Mouse (Mus musculus) hindbrain, embryonic 12.5 days (tissue): ENCODE measurements around the gene Per1. TPM values are rescaled to one million over a fixed set of nuclear protein-coding genes. Genes with fewer than 3 reads are reported as not detected.
A peak's percentile ranks its signal among the peaks of the same experiment; 100 is the strongest.

Experiments used
- ATAC-seq: fragments of 200-750 bp; cut with Nextera tagmentation; 2 replicates; pipeline ENCODE4 v1.8.0; 2017; ENCODE audit warnings: moderate TSS enrichment; ENCODE audit not compliant: low FRiP score
- H3K27ac ChIP-seq: fragments of 300-500 bp; sonication (generic); 2 replicates; pipeline ENCODE4 v1.5.1; 2016; ENCODE audit warnings: mild to moderate bottlenecking
- H3K27me3 ChIP-seq: fragments of 300-500 bp; sonication (generic); 2 replicates; pipeline ENCODE4 v1.6.1; 2016; ENCODE audit warnings: mild to moderate bottlenecking
- H3K36me3 ChIP-seq: fragments of 300-500 bp; sonication (generic); 2 replicates; pipeline ENCODE4 v1.6.1; 2016; ENCODE audit warnings: mild to moderate bottlenecking
- H3K4me1 ChIP-seq: fragments of 300-500 bp; sonication (generic); 2 replicates; pipeline ENCODE4 v1.6.1; 2016
- H3K4me2 ChIP-seq: fragments of 300-500 bp; sonication (generic); replicated peaks from 2 replicates; pipeline ENCODE4 v1.6.1; 2016; ENCODE audit warnings: mild to moderate bottlenecking
- H3K4me3 ChIP-seq: fragments of 300-500 bp; sonication (generic); 2 replicates; pipeline ENCODE4 v1.5.1; 2016; ENCODE audit warnings: mild to moderate bottlenecking
- H3K9ac ChIP-seq: fragments of 300-500 bp; sonication (generic); 2 replicates; pipeline ENCODE4 v1.6.1; 2016; ENCODE audit warnings: mild to moderate bottlenecking, moderate library complexity
- H3K9me3 ChIP-seq: fragments of 300-500 bp; sonication (generic); replicated peaks from 2 replicates; pipeline ENCODE4 v1.6.1; 2016; ENCODE audit warnings: mild to moderate bottlenecking
- WGBS: fragments of 180-500 bp; shearing (Covaris S2); methylation state at CpG from one replicate; pipeline ENCODE4 v1.1.7; 2016; 5-methylcytosine and 5-hydroxymethylcytosine counted together
- polyA plus RNA-seq: library from polyadenylated mRNA; unstranded; fragments of >200 nt; fragmentation: Nextera tagmentation; extraction: Ambion mirVana; gene quantifications from 2 replicates; pipeline ENCODE4 v1.2.1, GENCODE M21; 2016

Per1 gene
- polyA plus RNA-seq, 1 experiment from 2014 or later: 9.8 TPM

DNA sequence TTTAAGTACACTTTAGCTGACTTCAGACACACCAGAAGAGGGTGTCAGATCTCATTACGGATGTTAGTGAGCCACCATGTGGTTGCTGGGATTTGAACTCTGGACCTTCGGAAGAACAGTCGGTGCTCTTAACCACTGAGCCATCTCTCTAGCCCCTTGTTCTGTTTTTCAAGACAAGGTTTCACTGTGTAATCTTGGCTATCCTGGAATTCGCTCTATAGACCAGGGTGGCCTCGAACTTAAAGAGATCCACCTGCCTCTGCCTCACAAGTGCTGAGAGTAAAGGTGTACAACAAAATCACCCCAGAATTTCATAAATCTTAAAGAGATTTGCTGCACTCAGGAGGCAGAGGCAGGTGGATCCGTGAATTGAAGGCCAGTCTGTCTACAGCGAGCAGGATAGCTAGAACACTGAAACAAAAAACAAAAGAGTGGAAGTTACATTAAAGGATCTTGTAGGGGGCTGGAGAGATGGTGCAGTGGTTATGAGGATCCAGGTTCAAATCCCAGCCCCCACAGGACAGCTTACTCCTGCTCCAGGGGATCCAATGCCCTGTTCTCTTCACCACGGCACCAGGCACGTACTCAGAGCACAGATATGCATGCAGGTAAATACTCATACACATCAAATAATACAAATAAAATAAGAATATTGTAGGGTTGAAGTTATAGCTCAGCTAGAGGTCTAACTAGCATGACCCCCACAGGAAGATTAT lies 19.1 kb upstream of the Per1 start:
- Histone ChIP-seq H3K27ac (no peak overlapping the region), H3K9me3 (no peaks in the 10 kb centered on the region), H3K27me3 (no peaks in the 10 kb centered on the region), H3K4me2 (no peak overlapping the region), H3K36me3 (no peaks in the 10 kb centered on the region), H3K4me1 (peaks cover 17% of the 10 kb centered on the region), H3K9ac (no peak overlapping the region), H3K4me3 (no peak overlapping the region)
- 53% methylated on average over 9 of the region's 9 CpGs for WGBS
- no peak for ATAC-seq

DNA sequence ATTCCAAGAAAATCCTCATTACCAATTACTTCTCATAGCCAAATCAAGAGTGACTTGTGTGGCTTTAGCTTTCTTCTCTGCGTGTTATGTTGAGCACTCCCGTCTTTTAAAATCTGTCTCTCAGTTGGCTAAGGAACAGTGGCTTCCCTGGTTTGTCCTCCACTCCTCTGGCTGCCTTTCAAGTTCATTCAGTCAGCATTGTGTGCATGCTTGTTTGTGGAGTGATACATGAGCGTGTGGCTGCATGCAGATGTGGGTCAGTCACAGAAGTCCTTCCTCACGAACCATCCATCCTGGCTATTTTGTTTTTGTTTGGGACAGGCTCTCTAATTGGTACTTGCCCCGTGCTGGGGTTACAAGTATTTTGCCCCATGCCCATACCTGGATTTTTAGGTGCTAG lies 18.4 kb upstream of the Per1 start:
- no peaks in the 10 kb centered on the region for H3K27me3 ChIP-seq
- H3K9ac ChIP-seq: no peak overlapping the region
- 68% methylated on average over 5 of the region's 5 CpGs for WGBS
- H3K9me3 ChIP-seq: no peaks in the 10 kb centered on the region
- no peak overlapping the region for H3K4me2 ChIP-seq
- no peaks in the 10 kb centered on the region for H3K36me3 ChIP-seq
- peaks cover 11% of the 10 kb centered on the region for H3K4me1 ChIP-seq
- H3K4me3 ChIP-seq: no peak overlapping the region
- no peak for ATAC-seq
- no peak overlapping the region for H3K27ac ChIP-seq

DNA sequence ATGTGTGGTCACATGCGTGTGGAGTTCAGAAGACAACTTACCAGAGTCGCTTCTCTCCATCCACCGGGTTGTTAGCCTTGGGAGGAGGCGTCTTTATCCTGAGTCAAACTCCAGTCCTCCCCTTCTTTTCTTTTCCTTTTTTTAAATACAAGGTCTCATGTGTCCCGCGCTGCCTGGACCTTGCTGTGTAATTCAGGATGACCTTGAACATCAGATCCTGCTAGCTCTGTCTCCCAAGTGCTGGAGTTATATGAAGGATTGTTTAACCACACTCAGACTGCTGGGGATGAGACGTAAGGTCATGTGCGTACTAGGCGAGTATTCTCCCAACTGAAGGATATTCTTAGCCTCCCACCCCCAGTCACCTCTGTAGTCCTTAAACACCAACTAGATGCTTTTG lies 17.7 kb upstream of the Per1 start:
- H3K9me3 ChIP-seq: no peaks in the 10 kb centered on the region
- ATAC-seq: no peak
- no peak overlapping the region for H3K4me2 ChIP-seq
- H3K9ac ChIP-seq: no peak overlapping the region; the same call in 1 of the 2 replicates
- H3K4me1 ChIP-seq: peaks cover 3% of the 10 kb centered on the region
- H3K4me3 ChIP-seq: no peak overlapping the region
- H3K27me3 ChIP-seq: no peaks in the 10 kb centered on the region
- 83% methylated on average over 9 of the region's 9 CpGs for WGBS
- H3K36me3 ChIP-seq: no peaks in the 10 kb centered on the region
- H3K27ac ChIP-seq: no peak overlapping the region

DNA sequence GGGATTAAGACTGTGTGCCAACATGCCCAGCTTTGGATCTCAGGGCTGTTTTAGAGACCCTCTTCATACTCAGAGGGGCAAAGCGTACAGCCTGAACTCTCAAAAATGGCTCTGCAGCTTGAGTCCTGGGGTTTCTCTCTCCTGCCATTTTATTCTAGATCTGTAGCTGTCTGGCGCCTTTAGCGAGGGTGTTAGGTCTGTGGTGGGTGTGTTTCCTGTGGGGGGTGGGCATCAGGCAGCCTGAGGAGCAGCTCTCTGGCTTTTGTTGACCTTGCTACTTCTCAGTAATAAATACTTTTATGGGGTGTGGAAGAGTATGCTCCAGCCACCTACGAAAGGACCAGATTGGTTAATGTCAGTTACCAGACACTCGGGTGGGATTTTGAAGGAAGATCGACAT lies 17.0 kb upstream of the Per1 start:
- H3K9ac ChIP-seq: no peak overlapping the region
- WGBS: 77% methylated on average over 6 of the region's 6 CpGs
- H3K9me3 ChIP-seq: no peaks in the 10 kb centered on the region
- H3K4me2 ChIP-seq: no peak overlapping the region
- no peak overlapping the region for H3K4me3 ChIP-seq
- no peaks in the 10 kb centered on the region for H3K27me3 ChIP-seq
- ATAC-seq: no peak
- H3K36me3 ChIP-seq: no peaks in the 10 kb centered on the region
- H3K27ac ChIP-seq: no peak overlapping the region
- no peaks in the 10 kb centered on the region; the same call in 1 of the 2 replicates for H3K4me1 ChIP-seq

DNA sequence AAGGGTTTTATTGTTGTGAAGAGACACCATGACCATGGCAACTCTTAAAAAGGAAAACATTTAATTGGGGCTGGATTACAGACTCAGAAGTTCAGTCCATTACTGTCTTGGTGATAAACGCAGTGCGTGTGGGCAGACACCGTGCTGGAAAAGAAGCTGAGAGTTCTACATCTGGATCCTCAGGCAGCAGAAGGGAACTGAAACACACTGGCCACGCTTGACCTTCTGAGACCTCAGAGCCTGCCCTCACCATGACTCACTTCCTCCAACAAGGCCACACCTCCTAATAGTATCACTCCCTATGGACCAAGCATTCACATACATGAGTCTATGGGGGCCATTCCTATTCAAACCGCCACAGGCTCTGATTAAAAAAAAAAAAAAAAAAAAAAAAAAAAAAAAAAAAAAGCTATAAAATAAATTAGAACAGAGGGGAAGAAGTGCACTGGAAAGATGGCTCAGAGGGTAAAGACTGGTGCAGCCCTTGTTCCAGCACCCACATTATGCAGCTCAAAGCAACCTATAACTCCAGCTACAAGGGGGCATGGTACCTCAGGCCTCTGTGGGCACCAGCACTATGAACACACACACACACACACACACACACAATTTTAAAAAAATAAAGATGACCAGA lies 16.1 kb upstream of the Per1 start:
- H3K4me1 ChIP-seq: no peaks in the 10 kb centered on the region
- H3K9ac ChIP-seq: no peak overlapping the region
- H3K27ac ChIP-seq: no peak overlapping the region
- no peaks in the 10 kb centered on the region for H3K9me3 ChIP-seq
- 85% methylated on average over 5 of the region's 5 CpGs for WGBS
- no peaks in the 10 kb centered on the region for H3K36me3 ChIP-seq
- no peak for ATAC-seq
- no peak overlapping the region for H3K4me2 ChIP-seq
- no peak overlapping the region for H3K4me3 ChIP-seq
- no peaks in the 10 kb centered on the region for H3K27me3 ChIP-seq

DNA sequence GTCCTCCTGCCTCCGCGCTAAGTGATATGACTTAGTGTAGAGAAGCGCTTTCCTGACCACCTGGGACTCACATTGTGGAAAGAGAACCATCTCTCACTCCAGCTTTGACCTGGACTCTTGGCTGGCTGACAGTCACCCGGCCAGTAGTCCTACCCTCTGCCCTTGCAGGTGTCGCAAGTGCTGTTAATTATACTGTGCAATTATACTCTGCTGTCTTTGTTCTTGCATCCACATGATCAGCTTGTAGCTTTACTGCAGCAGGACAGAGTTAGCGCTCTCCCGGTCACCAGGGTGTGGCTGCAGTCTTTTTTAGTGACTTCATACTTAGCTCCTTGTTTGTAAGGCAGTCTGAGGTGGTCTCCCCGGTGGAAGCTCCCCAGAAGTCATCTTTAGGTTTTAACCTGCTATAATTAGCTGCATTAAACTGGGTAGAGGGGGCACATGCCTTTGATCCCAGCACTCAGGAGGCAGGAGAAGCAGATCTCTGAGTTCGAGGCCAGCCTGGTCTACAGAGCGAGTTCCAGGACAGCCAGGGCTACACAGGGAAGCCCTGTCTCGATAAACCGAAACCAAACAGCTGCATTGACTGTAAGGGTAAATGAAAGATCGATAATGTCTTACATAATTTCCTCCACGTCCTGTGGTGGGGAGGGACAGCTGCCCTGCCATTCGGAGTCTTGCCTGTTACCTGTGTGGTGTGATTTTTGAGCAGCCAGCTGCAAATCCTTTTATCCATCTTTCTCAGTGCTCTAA lies 14.7 kb upstream of the Per1 start:
- no peak for ATAC-seq
- no peak overlapping the region for H3K4me2 ChIP-seq
- H3K4me1 ChIP-seq: no peaks in the 10 kb centered on the region
- 87% methylated on average over 15 of the region's 15 CpGs for WGBS
- no peak overlapping the region for H3K27ac ChIP-seq
- H3K36me3 ChIP-seq: no peaks in the 10 kb centered on the region
- H3K4me3 ChIP-seq: no peak overlapping the region
- H3K27me3 ChIP-seq: no peaks in the 10 kb centered on the region
- H3K9ac ChIP-seq: no peak overlapping the region
- H3K9me3 ChIP-seq: no peaks in the 10 kb centered on the region

DNA sequence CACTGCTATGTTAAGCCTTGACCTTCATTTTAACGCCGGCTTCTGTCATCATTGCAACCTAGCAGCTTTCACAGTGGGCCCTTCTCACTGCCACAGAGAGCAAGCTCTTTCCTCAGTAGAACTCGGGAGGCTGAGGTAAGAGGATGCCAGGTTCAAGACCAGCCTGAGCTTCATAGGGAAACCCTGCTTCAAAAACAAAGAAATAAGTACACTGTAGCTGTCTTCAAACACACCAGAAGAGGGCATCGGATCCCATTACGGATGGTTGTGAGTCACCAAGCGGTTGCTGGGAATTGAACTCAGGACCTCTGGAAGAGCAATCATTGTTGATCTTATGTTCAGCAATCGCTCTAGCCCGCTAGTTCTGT lies 14.2 kb upstream of the Per1 start:
- Histone ChIP-seq H3K27ac (no peak overlapping the region), H3K4me1 (no peaks in the 10 kb centered on the region), H3K4me3 (no peak overlapping the region), H3K9me3 (no peaks in the 10 kb centered on the region), H3K36me3 (no peaks in the 10 kb centered on the region), H3K9ac (no peak overlapping the region), H3K4me2 (no peak overlapping the region), H3K27me3 (no peaks in the 10 kb centered on the region)
- no peak for ATAC-seq
- 90% methylated on average over 8 of the region's 8 CpGs for WGBS

DNA sequence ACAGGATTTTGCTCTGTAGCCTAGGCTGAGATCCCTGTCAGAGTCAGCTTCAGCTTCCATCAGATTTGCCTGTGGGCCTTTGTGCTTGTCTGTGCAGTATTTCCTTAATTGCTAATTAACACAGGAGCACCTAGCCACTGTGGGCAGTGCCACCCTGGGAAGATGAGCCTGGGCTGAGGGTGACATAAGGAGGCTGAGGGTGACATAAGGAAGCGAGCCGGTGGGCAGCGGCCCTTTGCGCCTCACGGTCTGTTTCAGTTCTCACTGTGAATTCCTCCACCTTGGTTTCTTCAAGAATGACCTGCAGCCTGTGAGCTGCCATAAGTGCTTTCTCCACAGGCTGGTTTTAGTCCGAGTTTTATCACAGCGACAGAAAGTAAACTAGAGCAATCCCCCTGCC lies 13.4 kb upstream of the Per1 start:
- Histone ChIP-seq H3K9me3 (no peaks in the 10 kb centered on the region), H3K9ac (no peak overlapping the region), H3K4me3 (no peak overlapping the region), H3K36me3 (no peaks in the 10 kb centered on the region), H3K4me1 (no peaks in the 10 kb centered on the region), H3K27ac (no peak overlapping the region), H3K27me3 (no peaks in the 10 kb centered on the region), H3K4me2 (no peak overlapping the region)
- ATAC-seq: no peak
- WGBS: 91% methylated on average over 7 of the region's 7 CpGs

DNA sequence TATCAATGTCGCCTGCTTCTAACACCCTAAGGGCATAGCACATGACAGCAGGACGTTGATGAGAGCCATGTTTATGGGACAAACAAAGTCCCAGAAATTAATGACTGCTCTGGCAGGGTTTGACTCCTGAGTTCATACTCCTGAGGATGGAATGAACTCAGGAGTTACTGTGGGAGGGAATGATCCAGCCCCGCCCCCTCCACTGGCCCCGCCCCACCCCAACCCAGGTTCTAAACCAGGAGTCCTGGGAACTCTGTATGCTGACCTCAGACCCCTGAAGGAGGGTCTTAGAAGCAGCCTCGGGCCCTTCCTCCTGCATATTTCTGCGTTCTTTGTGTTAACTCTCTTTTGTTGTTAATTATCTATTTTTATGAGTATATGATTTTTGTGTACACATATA lies 9.4 kb upstream of the Per1 start:
- Histone ChIP-seq H3K4me1 (peaks cover 23% of the 10 kb centered on the region), H3K27ac (no peak overlapping the region), H3K9me3 (no peaks in the 10 kb centered on the region), H3K4me3 (no peak overlapping the region), H3K36me3 (peaks cover 5% of the 10 kb centered on the region; the same call in 1 of the 2 replicates), H3K9ac (no peak overlapping the region), H3K27me3 (no peaks in the 10 kb centered on the region), H3K4me2 (no peak overlapping the region)
- 70% methylated on average over 6 of the region's 6 CpGs for WGBS
- ATAC-seq: no peak

DNA sequence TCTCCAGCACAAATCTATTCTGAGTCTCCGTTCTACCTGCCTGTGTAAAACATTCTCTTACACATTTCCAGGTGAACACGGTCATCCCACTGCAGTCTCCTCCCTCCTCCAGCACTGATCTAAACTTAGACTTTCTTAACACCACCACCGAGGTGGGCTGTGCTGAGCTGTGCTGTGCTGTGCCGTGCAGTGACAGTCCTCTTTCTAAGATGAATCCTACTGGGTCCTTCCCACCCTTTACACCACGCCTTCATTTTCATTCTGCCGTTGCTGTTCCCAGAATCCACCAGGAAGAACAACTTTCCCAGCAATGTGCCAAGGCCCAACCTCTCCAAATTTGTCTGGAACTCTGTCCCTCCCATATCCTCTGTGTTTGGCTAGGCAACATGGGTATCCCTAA lies 8.6 kb upstream of the Per1 start:
- peaks cover 11% of the 10 kb centered on the region; the same call in 1 of the 2 replicates for H3K36me3 ChIP-seq
- no peak for ATAC-seq
- H3K4me2 ChIP-seq: no peak overlapping the region
- no peaks in the 10 kb centered on the region for H3K9me3 ChIP-seq
- H3K27ac ChIP-seq: peak overlapping the region; percentile 95; the same call in 1 of the 2 replicates
- no peak overlapping the region for H3K4me3 ChIP-seq
- peaks cover 27% of the 10 kb centered on the region for H3K4me1 ChIP-seq
- 0 out of 2 replicates have a peak overlapping the region, but pooled peaks have one; percentile 14 for H3K9ac ChIP-seq
- no peaks in the 10 kb centered on the region for H3K27me3 ChIP-seq
- 65% methylated on average over 6 of the region's 6 CpGs for WGBS

DNA sequence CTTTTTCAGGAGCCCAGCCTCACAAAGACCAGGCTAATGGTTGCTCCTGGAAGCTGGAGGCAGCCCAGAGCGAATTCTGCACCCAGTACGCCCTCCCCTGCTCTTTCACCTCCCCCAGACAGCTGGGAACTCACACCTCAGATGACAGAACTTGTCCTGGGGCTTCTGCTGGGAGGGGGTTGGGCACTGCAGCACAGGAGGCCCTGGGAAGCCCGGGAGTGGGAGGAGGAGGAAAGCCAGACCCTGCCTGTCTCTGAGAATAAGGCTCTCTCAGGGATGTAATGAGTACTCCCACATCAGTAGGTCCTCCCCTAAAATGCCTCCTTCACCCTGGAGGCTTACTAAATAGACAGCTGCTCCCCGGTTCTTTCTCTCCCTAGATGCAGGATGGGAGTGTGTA lies 7.9 kb upstream of the Per1 start:
- H3K4me2 ChIP-seq: no peak overlapping the region; the same call in 1 of the 2 replicates
- ATAC-seq: no peak
- 37% methylated on average over 4 of the region's 4 CpGs for WGBS
- no peak overlapping the region for H3K4me3 ChIP-seq
- no peaks in the 10 kb centered on the region for H3K27me3 ChIP-seq
- peaks cover 18% of the 10 kb centered on the region; the same call in 1 of the 2 replicates for H3K36me3 ChIP-seq
- H3K9ac ChIP-seq: no peak overlapping the region
- no peaks in the 10 kb centered on the region for H3K9me3 ChIP-seq
- peak overlapping the region; percentile 95 for H3K27ac ChIP-seq
- peaks cover 30% of the 10 kb centered on the region for H3K4me1 ChIP-seq

DNA sequence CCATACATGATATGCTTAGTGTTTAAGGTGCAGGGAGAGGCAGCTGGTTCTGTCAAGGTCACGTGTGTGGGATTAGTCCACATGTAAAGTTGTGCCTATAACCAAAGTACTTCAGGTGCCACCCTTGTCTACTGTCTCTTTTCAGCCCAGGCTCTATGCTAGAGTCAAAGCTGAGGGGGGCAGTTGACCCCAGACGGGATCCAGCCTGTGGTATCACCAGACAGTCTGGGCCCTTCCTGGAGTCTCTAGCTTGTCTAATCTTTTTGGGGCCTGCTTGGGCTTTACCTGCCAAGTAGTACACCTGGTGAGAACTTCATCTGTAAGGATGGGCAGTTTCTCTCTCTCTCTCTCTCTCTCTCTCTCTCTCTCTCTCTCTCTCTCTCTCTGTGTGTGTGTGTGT lies 7.4 kb upstream of the Per1 start:
- no peak for ATAC-seq
- H3K27ac ChIP-seq: peak overlapping the region; percentile 95; the same call in 1 of the 2 replicates
- WGBS: 64% methylated on average over 2 of the region's 2 CpGs
- peaks cover 22% of the 10 kb centered on the region; the same call in 1 of the 2 replicates for H3K36me3 ChIP-seq
- H3K27me3 ChIP-seq: no peaks in the 10 kb centered on the region
- peak overlapping the region; percentile 99; the same call in 1 of the 2 replicates for H3K9ac ChIP-seq
- H3K4me3 ChIP-seq: no peak overlapping the region
- peaks cover 30% of the 10 kb centered on the region for H3K4me1 ChIP-seq
- H3K9me3 ChIP-seq: no peaks in the 10 kb centered on the region
- H3K4me2 ChIP-seq: peak overlapping the region; percentile 84
